Mouse (Mus musculus): ENCODE measurements around the gene Ip6k3. TPM values are rescaled to one million over a fixed set of nuclear protein-coding genes. Genes with fewer than 3 reads are reported as not detected.

Ip6k3 gene
- total and polyA plus RNA-seq, 2 experiments from 2014 or later = 0.31 TPM; not detected in 1

- Histone ChIP-seq H3K9ac (replicated peaks; ENCODE audit: low read length) (no peak overlapping the region), H3K4me1 (ENCODE audit: insufficient read depth, low read length) (peaks cover 9% of the 10 kb centered on the region), H3K27me3 (ENCODE audit: insufficient read depth, low read length) (no peaks in the 10 kb centered on the region), H3K9me3 (ENCODE audit: low read length) (no peaks in the 10 kb centered on the region), H3K4me3 (ENCODE audit: low read length) (no peak overlapping the region), H3K4me2 (ENCODE audit: low read depth, low read length) (no peak overlapping the region), H3K27ac (0 out of 2 replicates have a peak overlapping the region, but pooled peaks have one; percentile 20), H3K36me3 (ENCODE audit: insufficient read depth, low read length) (peaks cover 66% of the 10 kb centered on the region)
- DNase-seq (ENCODE audit: low spot score) = no peak
- TF ChIP-seq CTCF (IDR thresholded peaks at IDR 0.05; ENCODE audit: low read depth) = no peak
- ATAC-seq = no peak
- WGBS = 49% methylated on average over 20 of the region's 20 CpGs
These were observed 26.9 kb upstream of the Ip6k3 start for GRCm38 (mm10) chr17:27194258-27195185.

- WGBS = 51% methylated on average over 5 of the region's 5 CpGs
- DNase-seq (ENCODE audit: low spot score) (no peak), ATAC-seq (no peak)
- Histone ChIP-seq H3K27ac (no peak overlapping the region), H3K4me2 (ENCODE audit: low read depth, low read length) (no peak overlapping the region), H3K27me3 (ENCODE audit: insufficient read depth, low read length) (no peaks in the 10 kb centered on the region), H3K4me3 (ENCODE audit: low read length) (no peak overlapping the region), H3K9me3 (ENCODE audit: low read length) (no peaks in the 10 kb centered on the region), H3K36me3 (ENCODE audit: insufficient read depth, low read length) (peaks cover 57% of the 10 kb centered on the region), H3K9ac (replicated peaks; ENCODE audit: low read length) (no peak overlapping the region), H3K4me1 (ENCODE audit: insufficient read depth, low read length) (peaks cover 9% of the 10 kb centered on the region)
- TF ChIP-seq CTCF (IDR thresholded peaks at IDR 0.05; ENCODE audit: low read depth) = no peak
These were observed 24.2 kb upstream of the Ip6k3 start for GRCm38 (mm10) chr17:27191804-27192203.

GRCm38 (mm10) chr17:27191189-27191588, 23.6 kb upstream of the Ip6k3 start:
- no peak for ATAC-seq

GRCm38 (mm10) chr17:27189640-27190216, 22.1 kb upstream of the Ip6k3 start:
- ATAC-seq (peak; percentile 70), DNase-seq (ENCODE audit: low spot score) (peak; percentile 90)
- Histone ChIP-seq H3K4me3 (ENCODE audit: low read length) (no peak overlapping the region), H3K9me3 (ENCODE audit: low read length) (no peaks in the 10 kb centered on the region), H3K4me2 (ENCODE audit: low read depth, low read length) (no peak overlapping the region), H3K9ac (replicated peaks; ENCODE audit: low read length) (no peak overlapping the region), H3K4me1 (ENCODE audit: insufficient read depth, low read length) (peaks cover 9% of the 10 kb centered on the region), H3K36me3 (ENCODE audit: insufficient read depth, low read length) (peaks cover 37% of the 10 kb centered on the region), H3K27ac (no peak overlapping the region), H3K27me3 (ENCODE audit: insufficient read depth, low read length) (no peaks in the 10 kb centered on the region)
- TF ChIP-seq CTCF (IDR thresholded peaks at IDR 0.05; ENCODE audit: low read depth) = peak; percentile 98
- 33% methylated on average over 10 of the region's 10 CpGs for WGBS

More at GRCm38 (mm10) chr17:27191189-27191588, 23.6 kb upstream of the Ip6k3 start:
- Histone ChIP-seq H3K4me3 (ENCODE audit: low read length) (no peak overlapping the region), H3K27me3 (ENCODE audit: insufficient read depth, low read length) (no peaks in the 10 kb centered on the region), H3K4me2 (ENCODE audit: low read depth, low read length) (no peak overlapping the region), H3K9me3 (ENCODE audit: low read length) (no peaks in the 10 kb centered on the region), H3K27ac (no peak overlapping the region), H3K36me3 (ENCODE audit: insufficient read depth, low read length) (peaks cover 51% of the 10 kb centered on the region), H3K4me1 (ENCODE audit: insufficient read depth, low read length) (peaks cover 9% of the 10 kb centered on the region), H3K9ac (replicated peaks; ENCODE audit: low read length) (no peak overlapping the region)
- TF ChIP-seq CTCF (IDR thresholded peaks at IDR 0.05; ENCODE audit: low read depth) = no peak
- WGBS = 83% methylated on average over 6 of the region's 6 CpGs
- no peak for DNase-seq (ENCODE audit: low spot score)

- H3K9me3 ChIP-seq (ENCODE audit: low read length) = no peaks in the 10 kb centered on the region
- H3K36me3 ChIP-seq (ENCODE audit: insufficient read depth, low read length) = peaks cover 32% of the 10 kb centered on the region
- H3K27me3 ChIP-seq (ENCODE audit: insufficient read depth, low read length) = no peaks in the 10 kb centered on the region
- 56% methylated on average over 9 of the region's 9 CpGs for WGBS
- no peak for TF ChIP-seq CTCF (IDR thresholded peaks at IDR 0.05; ENCODE audit: low read depth)
- no peak overlapping the region for H3K27ac ChIP-seq
- no peak overlapping the region for H3K9ac ChIP-seq (replicated peaks; ENCODE audit: low read length)
- peaks cover 3% of the 10 kb centered on the region for H3K4me1 ChIP-seq (ENCODE audit: insufficient read depth, low read length)
- no peak overlapping the region for H3K4me2 ChIP-seq (ENCODE audit: low read depth, low read length)
- DNase-seq (ENCODE audit: low spot score) (no peak), ATAC-seq (no peak)
- H3K4me3 ChIP-seq (ENCODE audit: low read length) = no peak overlapping the region
These were observed 21.3 kb upstream of the Ip6k3 start for GRCm38 (mm10) chr17:27188883-27189282.

GRCm38 (mm10) chr17:27187059-27187458, 19.5 kb upstream of the Ip6k3 start:
- H3K9ac ChIP-seq (replicated peaks; ENCODE audit: low read length) = no peak overlapping the region
- ATAC-seq (no peak), DNase-seq (ENCODE audit: low spot score) (no peak)
- H3K4me1 ChIP-seq (ENCODE audit: insufficient read depth, low read length) = no peaks in the 10 kb centered on the region
- H3K36me3 ChIP-seq (ENCODE audit: insufficient read depth, low read length) = peaks cover 15% of the 10 kb centered on the region
- no peaks in the 10 kb centered on the region for H3K9me3 ChIP-seq (ENCODE audit: low read length)
- no peak for TF ChIP-seq CTCF (IDR thresholded peaks at IDR 0.05; ENCODE audit: low read depth)
- no peak overlapping the region for H3K27ac ChIP-seq
- 66% methylated on average over 5 of the region's 5 CpGs for WGBS
- no peak overlapping the region for H3K4me3 ChIP-seq (ENCODE audit: low read length)
- no peak overlapping the region for H3K4me2 ChIP-seq (ENCODE audit: low read depth, low read length)
- no peaks in the 10 kb centered on the region for H3K27me3 ChIP-seq (ENCODE audit: insufficient read depth, low read length)
